Mouse (Mus musculus): ENCODE data around the gene Dlgap1. TPM values are rescaled to one million over a fixed set of nuclear protein-coding genes. Genes with fewer than 3 reads are reported as not detected.

Gene Dlgap1
- polyA plus RNA-seq, 1 experiment, result 0.26 TPM

- no peaks in the 10 kb centered on the region for H3K4me1 ChIP-seq (ENCODE audit: control insufficient read depth, insufficient read depth, low read length)
- H3K4me3 ChIP-seq (ENCODE audit: insufficient read depth, low read length), result no peak overlapping the region
- no peak overlapping the region for H3K27ac ChIP-seq (ENCODE audit: insufficient read depth, low read length)
- TF ChIP-seq POLR2A (IDR thresholded peaks at IDR 0.05; ENCODE audit: low read depth, low read length) (no peak), CTCF (IDR thresholded peaks at IDR 0.05; ENCODE audit: borderline replicate concordance, insufficient read depth, low read length) (no peak)
These were observed 619.8 kb downstream of the Dlgap1 start for GRCm38 (mm10) chr17:70588691-70589090.

- no peaks in the 10 kb centered on the region for H3K4me1 ChIP-seq (ENCODE audit: control insufficient read depth, insufficient read depth, low read length)
- TF ChIP-seq POLR2A (IDR thresholded peaks at IDR 0.05; ENCODE audit: low read depth, low read length) (no peak), CTCF (IDR thresholded peaks at IDR 0.05; ENCODE audit: borderline replicate concordance, insufficient read depth, low read length) (no peak)
These were observed 620.3 kb downstream of the Dlgap1 start for GRCm38 (mm10) chr17:70589140-70589539.

GRCm38 (mm10) chr17:70590506-70590905, 621.6 kb downstream of the Dlgap1 start:
- H3K27ac ChIP-seq (ENCODE audit: insufficient read depth, low read length), result no peak overlapping the region
- H3K4me1 ChIP-seq (ENCODE audit: control insufficient read depth, insufficient read depth, low read length), result no peaks in the 10 kb centered on the region
- no peak overlapping the region for H3K4me3 ChIP-seq (ENCODE audit: insufficient read depth, low read length)
- TF ChIP-seq CTCF (IDR thresholded peaks at IDR 0.05; ENCODE audit: borderline replicate concordance, insufficient read depth, low read length) (no peak), POLR2A (IDR thresholded peaks at IDR 0.05; ENCODE audit: low read depth, low read length) (no peak)

More at GRCm38 (mm10) chr17:70589140-70589539, 620.3 kb downstream of the Dlgap1 start:
- H3K4me3 ChIP-seq (ENCODE audit: insufficient read depth, low read length), result no peak overlapping the region
- H3K27ac ChIP-seq (ENCODE audit: insufficient read depth, low read length), result no peak overlapping the region

- H3K27ac ChIP-seq (ENCODE audit: insufficient read depth, low read length), result no peak overlapping the region
- H3K4me1 ChIP-seq (ENCODE audit: control insufficient read depth, insufficient read depth, low read length), result no peaks in the 10 kb centered on the region; the same call in 1 of the 2 replicates
- H3K4me3 ChIP-seq (ENCODE audit: insufficient read depth, low read length), result no peak overlapping the region
- TF ChIP-seq POLR2A (IDR thresholded peaks at IDR 0.05; ENCODE audit: low read depth, low read length), result no peak
- TF ChIP-seq CTCF (IDR thresholded peaks at IDR 0.05; ENCODE audit: borderline replicate concordance, insufficient read depth, low read length), result no peak
These were observed 625.4 kb downstream of the Dlgap1 start for GRCm38 (mm10) chr17:70594277-70594676.

- no peak for TF ChIP-seq POLR2A (IDR thresholded peaks at IDR 0.05; ENCODE audit: low read depth, low read length)
- no peak for TF ChIP-seq CTCF (IDR thresholded peaks at IDR 0.05; ENCODE audit: borderline replicate concordance, insufficient read depth, low read length)
- Histone ChIP-seq H3K27ac (ENCODE audit: insufficient read depth, low read length) (peak overlapping the region; percentile 71), H3K4me3 (ENCODE audit: insufficient read depth, low read length) (no peak overlapping the region)
These were observed 627.5 kb downstream of the Dlgap1 start for GRCm38 (mm10) chr17:70596326-70596725.

GRCm38 (mm10) chr17:70600462-70600861, 631.6 kb downstream of the Dlgap1 start:
- Histone ChIP-seq H3K4me3 (ENCODE audit: insufficient read depth, low read length) (no peak overlapping the region), H3K4me1 (ENCODE audit: control insufficient read depth, insufficient read depth, low read length) (no peaks in the 10 kb centered on the region; the same call in 1 of the 2 replicates), H3K27ac (ENCODE audit: insufficient read depth, low read length) (no peak overlapping the region)
- TF ChIP-seq POLR2A (IDR thresholded peaks at IDR 0.05; ENCODE audit: low read depth, low read length), result no peak
- TF ChIP-seq CTCF (IDR thresholded peaks at IDR 0.05; ENCODE audit: borderline replicate concordance, insufficient read depth, low read length), result no peak

More at GRCm38 (mm10) chr17:70596326-70596725, 627.5 kb downstream of the Dlgap1 start:
- no peaks in the 10 kb centered on the region; the same call in 1 of the 2 replicates for H3K4me1 ChIP-seq (ENCODE audit: control insufficient read depth, insufficient read depth, low read length)

- H3K27ac ChIP-seq (ENCODE audit: insufficient read depth, low read length), result no peak overlapping the region
- H3K4me3 ChIP-seq (ENCODE audit: insufficient read depth, low read length), result no peak overlapping the region
- no peaks in the 10 kb centered on the region for H3K4me1 ChIP-seq (ENCODE audit: control insufficient read depth, insufficient read depth, low read length)
- TF ChIP-seq POLR2A (IDR thresholded peaks at IDR 0.05; ENCODE audit: low read depth, low read length) (no peak), CTCF (IDR thresholded peaks at IDR 0.05; ENCODE audit: borderline replicate concordance, insufficient read depth, low read length) (no peak)
These were observed 633.2 kb downstream of the Dlgap1 start for GRCm38 (mm10) chr17:70602051-70602450.

- TF ChIP-seq CTCF (IDR thresholded peaks at IDR 0.05; ENCODE audit: borderline replicate concordance, insufficient read depth, low read length) (no peak), POLR2A (IDR thresholded peaks at IDR 0.05; ENCODE audit: low read depth, low read length) (no peak)
- no peaks in the 10 kb centered on the region for H3K4me1 ChIP-seq (ENCODE audit: control insufficient read depth, insufficient read depth, low read length)
- H3K27ac ChIP-seq (ENCODE audit: insufficient read depth, low read length), result no peak overlapping the region
- no peak overlapping the region for H3K4me3 ChIP-seq (ENCODE audit: insufficient read depth, low read length)
These were observed 636.8 kb downstream of the Dlgap1 start for GRCm38 (mm10) chr17:70605659-70606058.

- no peak for TF ChIP-seq POLR2A (IDR thresholded peaks at IDR 0.05; ENCODE audit: low read depth, low read length)
- no peak for TF ChIP-seq CTCF (IDR thresholded peaks at IDR 0.05; ENCODE audit: borderline replicate concordance, insufficient read depth, low read length)
- H3K4me1 ChIP-seq (ENCODE audit: control insufficient read depth, insufficient read depth, low read length), result no peaks in the 10 kb centered on the region
- no peak overlapping the region for H3K4me3 ChIP-seq (ENCODE audit: insufficient read depth, low read length)
- H3K27ac ChIP-seq (ENCODE audit: insufficient read depth, low read length), result no peak overlapping the region
These were observed 643.3 kb downstream of the Dlgap1 start for GRCm38 (mm10) chr17:70612171-70612570.

GRCm38 (mm10) chr17:70613897-70614296, 645.0 kb downstream of the Dlgap1 start:
- H3K4me1 ChIP-seq (ENCODE audit: control insufficient read depth, insufficient read depth, low read length), result no peaks in the 10 kb centered on the region
- H3K4me3 ChIP-seq (ENCODE audit: insufficient read depth, low read length), result no peak overlapping the region
- H3K27ac ChIP-seq (ENCODE audit: insufficient read depth, low read length), result no peak overlapping the region
- TF ChIP-seq CTCF (IDR thresholded peaks at IDR 0.05; ENCODE audit: borderline replicate concordance, insufficient read depth, low read length) (no peak), POLR2A (IDR thresholded peaks at IDR 0.05; ENCODE audit: low read depth, low read length) (no peak)

Measured in embryonic fibroblast, embryonic 13.5 days (primary cell).